Mouse (Mus musculus): ENCODE data around the gene Gm9789. TPM values are rescaled to one million over a fixed set of nuclear protein-coding genes. Genes with fewer than 3 reads are reported as not detected.
"Not testable (repeated sequence)": the region's sequence is repeated elsewhere in the genome, so short reads cannot be mapped to it uniquely, and the experiment has no call there.

Gm9789 gene
- polyA plus RNA-seq (2016; fragmentation: Nextera tagmentation; extraction: Ambion mirVana): not detected in 2 replicates

GRCm38 (mm10) chr16:89157652-89158051, at the start of gene Gm9789:
Gm9789 (plus strand) TSS chr16:89157952.
- Histone ChIP-seq H3K27me3 (replicated peaks) (no peaks in the 10 kb centered on the region), H3K9me3 (replicated peaks) (peaks cover 3% of the 10 kb centered on the region; the same call in 1 of the 2 replicates), H3K4me3 (no peak within 1 kb of the TSS), H3K4me1 (no peaks in the 10 kb centered on the region), H3K27ac (no peak within 1 kb of the TSS), H3K9ac (no peak within 1 kb of the TSS), H3K36me3 (no peaks in the 10 kb centered on the region), H3K4me2 (no peak within 1 kb of the TSS)
- no peak for ATAC-seq
- 72% methylated on average over 4 of the region's 4 CpGs for WGBS (ENCODE audit: insufficient replicate concordance)

GRCm38 (mm10) chr16:89140551-89140950, 17.2 kb upstream of the Gm9789 start, which contains the start of gene Gm6358:
Gm6358 (plus strand) TSS chr16:89140851.
- Histone ChIP-seq H3K27me3 (replicated peaks) (no peaks in the 10 kb centered on the region), H3K4me3 (no peak within 1 kb of the TSS), H3K36me3 (no peaks in the 10 kb centered on the region), H3K4me2 (no peak within 1 kb of the TSS), H3K4me1 (no peaks in the 10 kb centered on the region), H3K9ac (no peak within 1 kb of the TSS), H3K9me3 (replicated peaks) (0 out of 2 replicates have a peak, but pooled peaks cover 3% of the 10 kb centered on the region), H3K27ac (no peak within 1 kb of the TSS)
- WGBS (ENCODE audit: insufficient replicate concordance): 82% methylated on average over 1 of the region's 1 CpGs
- ATAC-seq: no peak

GRCm38 (mm10) chr16:89150786-89151185, 7.0 kb upstream of the Gm9789 start, which contains the start of gene Gm10061:
Gm10061 (plus strand) TSS chr16:89151086.
- ATAC-seq: no peak
- no peak within 1 kb of the TSS for H3K4me3 ChIP-seq
- no peak within 1 kb of the TSS for H3K4me2 ChIP-seq
- H3K9me3 ChIP-seq (replicated peaks): 0 out of 2 replicates have a peak, but pooled peaks cover 4% of the 10 kb centered on the region
- H3K36me3 ChIP-seq: no peaks in the 10 kb centered on the region
- H3K9ac ChIP-seq: no peak within 1 kb of the TSS
- no peaks in the 10 kb centered on the region for H3K4me1 ChIP-seq
- no peaks in the 10 kb centered on the region for H3K27me3 ChIP-seq (replicated peaks)
- 83% methylated on average over 1 of the region's 1 CpGs for WGBS (ENCODE audit: insufficient replicate concordance)
- H3K27ac ChIP-seq: no peak within 1 kb of the TSS

GRCm38 (mm10) chr16:89169190-89169589, 11.4 kb downstream of the Gm9789 start, which contains the start of gene Gm7735:
Gm7735 (plus strand) TSS chr16:89169490.
- H3K9ac ChIP-seq; H3K27me3 ChIP-seq (replicated peaks); ATAC-seq; H3K9me3 ChIP-seq (replicated peaks); H3K36me3 ChIP-seq; H3K27ac ChIP-seq; H3K4me2 ChIP-seq; H3K4me1 ChIP-seq; H3K4me3 ChIP-seq: not testable (repeated sequence)

GRCm38 (mm10) chr16:89174435-89174834, 16.7 kb downstream of the Gm9789 start, which contains the start of gene 1110057P08Rik:
1110057P08Rik (plus strand) TSS chr16:89174735.
- no peaks in the 10 kb centered on the region for H3K4me1 ChIP-seq
- WGBS (ENCODE audit: insufficient replicate concordance): 50% methylated on average over 2 of the region's 2 CpGs
- no peaks in the 10 kb centered on the region for H3K27me3 ChIP-seq (replicated peaks)
- H3K9me3 ChIP-seq (replicated peaks): no peaks in the 10 kb centered on the region
- no peak within 1 kb of the TSS for H3K4me3 ChIP-seq
- H3K36me3 ChIP-seq: no peaks in the 10 kb centered on the region
- no peak within 1 kb of the TSS for H3K9ac ChIP-seq
- H3K4me2 ChIP-seq: no peak within 1 kb of the TSS
- H3K27ac ChIP-seq: no peak within 1 kb of the TSS
- ATAC-seq: no peak

- H3K36me3 ChIP-seq: no peaks in the 10 kb centered on the region
- H3K27me3 ChIP-seq (replicated peaks): no peaks in the 10 kb centered on the region
- 65% methylated on average over 4 of the region's 4 CpGs for WGBS (ENCODE audit: insufficient replicate concordance)
- H3K4me1 ChIP-seq: no peaks in the 10 kb centered on the region
- no peak overlapping the region for H3K4me2 ChIP-seq
- H3K4me3 ChIP-seq: no peak overlapping the region
- H3K27ac ChIP-seq: no peak overlapping the region
- ATAC-seq: no peak
- no peaks in the 10 kb centered on the region for H3K9me3 ChIP-seq (replicated peaks)
- H3K9ac ChIP-seq: no peak overlapping the region
Measured at GRCm38 (mm10) chr16:89188621-89189020, 30.9 kb downstream of the Gm9789 start.

- Histone ChIP-seq H3K9ac (no peak within 1 kb of the TSS), H3K27ac (no peak within 1 kb of the TSS), H3K27me3 (replicated peaks) (no peaks in the 10 kb centered on the region), H3K4me1 (no peaks in the 10 kb centered on the region), H3K36me3 (no peaks in the 10 kb centered on the region), H3K4me2 (no peak within 1 kb of the TSS), H3K4me3 (no peak within 1 kb of the TSS), H3K9me3 (replicated peaks) (no peaks in the 10 kb centered on the region)
- ATAC-seq: no peak
- WGBS (ENCODE audit: insufficient replicate concordance): 44% methylated on average over 1 of the region's 1 CpGs
Measured at GRCm38 (mm10) chr16:89205561-89205960, 47.8 kb downstream of the Gm9789 start, which contains the start of gene Krtap20-2. Krtap20-2 (plus strand) TSS chr16:89205861.

Other genes with a start within 250 kb of the Gm9789 start
- not detected in 2 replicates for gene Krtap19-9b, start 225.7 kb upstream of the Gm9789 start, polyA plus RNA-seq (2016; fragmentation: Nextera tagmentation; extraction: Ambion mirVana)
- not detected in 2 replicates for gene Krtap16-3, start 195.1 kb upstream of the Gm9789 start, polyA plus RNA-seq (2016; fragmentation: Nextera tagmentation; extraction: Ambion mirVana)
- not detected in 2 replicates for gene Krtap22-2, start 147.2 kb upstream of the Gm9789 start, polyA plus RNA-seq (2016; fragmentation: Nextera tagmentation; extraction: Ambion mirVana)
- not detected in 2 replicates for gene Gm10229, start 142.7 kb upstream of the Gm9789 start, polyA plus RNA-seq (2016; fragmentation: Nextera tagmentation; extraction: Ambion mirVana)
- gene Krtap6-1, start 126.3 kb upstream of the Gm9789 start, polyA plus RNA-seq (2016; fragmentation: Nextera tagmentation; extraction: Ambion mirVana): not detected in 2 replicates
- gene Gm10228, start 116.5 kb upstream of the Gm9789 start, polyA plus RNA-seq (2016; fragmentation: Nextera tagmentation; extraction: Ambion mirVana): not detected in 2 replicates
- not detected in 2 replicates for gene Krtap6-5, start 110.1 kb upstream of the Gm9789 start, polyA plus RNA-seq (2016; fragmentation: Nextera tagmentation; extraction: Ambion mirVana)
- gene 1110025L11Rik, start 94.0 kb upstream of the Gm9789 start, polyA plus RNA-seq (2016; fragmentation: Nextera tagmentation; extraction: Ambion mirVana): not detected in 2 replicates
- not detected in 2 replicates for gene Krtap6-3, start 73.9 kb upstream of the Gm9789 start, polyA plus RNA-seq (2016; fragmentation: Nextera tagmentation; extraction: Ambion mirVana)
- not detected in 2 replicates for gene Gm6358, start 17.1 kb upstream of the Gm9789 start, polyA plus RNA-seq (2016; fragmentation: Nextera tagmentation; extraction: Ambion mirVana)
- gene Gm10061, start 6.9 kb upstream of the Gm9789 start, polyA plus RNA-seq (2016; fragmentation: Nextera tagmentation; extraction: Ambion mirVana): not detected in 2 replicates
- not detected in 2 replicates for gene Gm7735, start 11.5 kb downstream of the Gm9789 start, polyA plus RNA-seq (2016; fragmentation: Nextera tagmentation; extraction: Ambion mirVana)
- gene 1110057P08Rik, start 16.8 kb downstream of the Gm9789 start, polyA plus RNA-seq (2016; fragmentation: Nextera tagmentation; extraction: Ambion mirVana): not detected in 2 replicates
- gene Krtap20-2, start 47.9 kb downstream of the Gm9789 start, polyA plus RNA-seq (2016; fragmentation: Nextera tagmentation; extraction: Ambion mirVana): not detected in 2 replicates
- not detected in 2 replicates for gene Krtap21-1, start 245.9 kb downstream of the Gm9789 start, polyA plus RNA-seq (2016; fragmentation: Nextera tagmentation; extraction: Ambion mirVana)

All from liver, embryonic 12.5 days (tissue).